Mouse (Mus musculus) heart, postnatal 0 days (tissue): ENCODE results near the gene Aig1. TPM values are rescaled to one million over a fixed set of nuclear protein-coding genes. Genes with fewer than 3 reads are reported as not detected.

Experiments used
- ATAC-seq: fragments of 200-750 bp; cut with Nextera tagmentation; 2 replicates; pipeline ENCODE4 v1.8.0; 2017; ENCODE audit warnings: low read depth, moderate number of reproducible peaks, moderate library complexity; ENCODE audit not compliant: insufficient read depth
- DNase-seq: peaks from one replicate; pipeline ENCODE4 v3.0.0-alpha.2; 2016; ENCODE audit warnings: low spot score
- H3K27ac ChIP-seq: fragments of 300-500 bp; sonication (generic); 2 replicates; pipeline ENCODE4 v1.5.1; 2014; ENCODE audit warnings: low read depth, mild to moderate bottlenecking
- H3K27me3 ChIP-seq: fragments of 300-500 bp; sonication (generic); 2 replicates; pipeline ENCODE4 v1.6.1; 2014; ENCODE audit warnings: low read length, mixed read lengths; ENCODE audit not compliant: control insufficient read depth, insufficient read depth
- H3K36me3 ChIP-seq: fragments of 300-500 bp; sonication (generic); replicated peaks from 2 replicates; pipeline ENCODE4 v1.6.1; 2014; ENCODE audit warnings: low read length, mixed read lengths; ENCODE audit not compliant: control insufficient read depth, insufficient read depth
- H3K4me1 ChIP-seq: fragments of 300-500 bp; sonication (generic); 2 replicates; pipeline ENCODE4 v1.6.1; 2014; ENCODE audit warnings: antibody characterized with exemption; ENCODE audit not compliant: control insufficient read depth, insufficient read depth
- H3K4me2 ChIP-seq: fragments of 300-500 bp; sonication (generic); 2 replicates; pipeline ENCODE4 v1.6.1; 2014; ENCODE audit warnings: low read depth, mild to moderate bottlenecking, low read length, moderate library complexity
- H3K4me3 ChIP-seq: fragments of 300-500 bp; sonication (generic); 2 replicates; pipeline ENCODE4 v1.5.1; 2014; ENCODE audit warnings: low read depth, low read length
- H3K9ac ChIP-seq: fragments of 300-500 bp; sonication (generic); replicated peaks from 2 replicates; pipeline ENCODE4 v1.6.1; 2014; ENCODE audit warnings: low read depth, low read length, mixed read lengths
- H3K9me3 ChIP-seq: fragments of 300-500 bp; sonication (generic); replicated peaks from 2 replicates; pipeline ENCODE4 v1.6.1; 2016; ENCODE audit warnings: low read length; ENCODE audit not compliant: control insufficient read depth
- CTCF ChIP-seq: IDR thresholded peaks from 2 replicates; pipeline ENCODE4 v1.5.1; 2016; ENCODE audit warnings: antibody characterized with exemption, control low read depth, low read depth
- EP300 ChIP-seq: IDR thresholded peaks from 2 replicates; pipeline ENCODE4 v1.6.1; 2016; ENCODE audit warnings: antibody characterized with exemption, low read depth
- WGBS: fragments of 180-500 bp; shearing (Covaris S2); extraction: QIAGEN DNeasy Blood & Tissue Kit; methylation state at CpG from one replicate; pipeline ENCODE4 v1.1.7; 2014; 5-methylcytosine and 5-hydroxymethylcytosine counted together
- polyA plus RNA-seq: library from polyadenylated mRNA; unstranded; fragments of >200 nt; fragmentation: Nextera tagmentation; extraction: Ambion mirVana; gene quantifications from 2 replicates; pipeline ENCODE4 v1.2.1, GENCODE M21; 2015
- total RNA-seq: library from RNA; depleted of rRNA; stranded (reverse); fragments of >200 nt; gene quantifications from 2 replicates; pipeline ENCODE4 v1.2.3, GENCODE M21; 2014; ENCODE audit warnings: low replicate concordance

Aig1 gene
- total and polyA plus RNA-seq, 2 experiments from 2014 or later, result 77.4 to 147 TPM

GRCm38 (mm10) chr10:13674304-13675032 is 194.3 kb downstream of the Aig1 start:
- Histone ChIP-seq H3K27ac (no peak overlapping the region), H3K9ac (no peak overlapping the region), H3K9me3 (0 out of 2 replicates have a peak, but pooled peaks cover 4% of the 10 kb centered on the region), H3K4me2 (no peak overlapping the region), H3K4me3 (no peak overlapping the region), H3K36me3 (no peaks in the 10 kb centered on the region), H3K4me1 (no peaks in the 10 kb centered on the region), H3K27me3 (no peaks in the 10 kb centered on the region)
- DNase-seq (no peak), ATAC-seq (no peak)
- WGBS, result 79% methylated on average over 7 of the region's 7 CpGs
- TF ChIP-seq EP300, result no peak
- no peak for TF ChIP-seq CTCF

- 63% methylated on average over 10 of the region's 10 CpGs for WGBS
- Histone ChIP-seq H3K4me2 (no peak overlapping the region), H3K9ac (no peak overlapping the region), H3K4me3 (no peak overlapping the region), H3K27me3 (no peaks in the 10 kb centered on the region), H3K36me3 (no peaks in the 10 kb centered on the region; the same call in 1 of the 2 replicates), H3K9me3 (0 out of 2 replicates have a peak, but pooled peaks cover 4% of the 10 kb centered on the region), H3K27ac (0 out of 2 replicates have a peak overlapping the region, but pooled peaks have one; percentile 55), H3K4me1 (no peaks in the 10 kb centered on the region)
- DNase-seq (peak; percentile 45), ATAC-seq (peak; percentile 75)
- no peak for TF ChIP-seq CTCF
- no peak for TF ChIP-seq EP300
Observed at GRCm38 (mm10) chr10:13667166-13667696, 201.5 kb downstream of the Aig1 start.

- H3K36me3 ChIP-seq, result no peaks in the 10 kb centered on the region; the same call in 1 of the 2 replicates
- H3K4me2 ChIP-seq, result no peak overlapping the region
- no peak overlapping the region for H3K27ac ChIP-seq
- no peak overlapping the region for H3K9ac ChIP-seq
- ATAC-seq (no peak), DNase-seq (no peak)
- H3K4me3 ChIP-seq, result no peak overlapping the region
- no peaks in the 10 kb centered on the region for H3K9me3 ChIP-seq
- no peaks in the 10 kb centered on the region for H3K27me3 ChIP-seq
- H3K4me1 ChIP-seq, result no peaks in the 10 kb centered on the region
- no peak for TF ChIP-seq CTCF
- TF ChIP-seq EP300, result no peak
Observed at GRCm38 (mm10) chr10:13663476-13663875, 205.3 kb downstream of the Aig1 start.

GRCm38 (mm10) chr10:13659778-13660177 is 209.0 kb downstream of the Aig1 start:
- H3K9ac ChIP-seq, result no peak overlapping the region
- WGBS, result 64% methylated on average over 2 of the region's 2 CpGs
- no peaks in the 10 kb centered on the region for H3K9me3 ChIP-seq

GRCm38 (mm10) chr10:13653739-13654462 is 214.9 kb downstream of the Aig1 start:
- TF ChIP-seq CTCF (no peak), EP300 (no peak)
- Histone ChIP-seq H3K36me3 (peaks cover 8% of the 10 kb centered on the region; the same call in 1 of the 2 replicates), H3K27me3 (no peaks in the 10 kb centered on the region), H3K9me3 (no peaks in the 10 kb centered on the region), H3K4me2 (no peak overlapping the region), H3K27ac (no peak overlapping the region), H3K4me3 (no peak overlapping the region), H3K9ac (no peak overlapping the region), H3K4me1 (no peaks in the 10 kb centered on the region)
- WGBS, result 77% methylated on average over 10 of the region's 10 CpGs
- no peak for ATAC-seq
- DNase-seq, result no peak

More at GRCm38 (mm10) chr10:13659778-13660177, 209.0 kb downstream of the Aig1 start:
- Histone ChIP-seq H3K27ac (no peak overlapping the region), H3K4me3 (no peak overlapping the region), H3K27me3 (no peaks in the 10 kb centered on the region), H3K4me2 (no peak overlapping the region), H3K4me1 (no peaks in the 10 kb centered on the region), H3K36me3 (no peaks in the 10 kb centered on the region)
- TF ChIP-seq CTCF (no peak), EP300 (no peak)
- ATAC-seq, result no peak
- no peak for DNase-seq
